ENCODE assay signal across 8 mouse cellular contexts in genomic region chr1:176712436-176712835, GRCm38 (mm10).
DNase-seq lines count a peak whose midpoint lies in the region; ATAC-seq lines count a peak whose summit lies in the region.

No protein-coding gene starts in this region.

- no peak overlapping the region for H3K4me2 ChIP-seq in neural tube, embryonic 11.5 days (ENCODE audit: low read depth)

- no peak overlapping the region for H3K9ac ChIP-seq in neural tube, embryonic 11.5 days (ENCODE audit: low read length)

- WGBS in neural tube, embryonic 11.5 days, result 51% methylated on average over 2 of the region's 2 CpGs

- H3K9me3 ChIP-seq in neural tube, embryonic 11.5 days (ENCODE audit: control insufficient read depth, low read length), result no peaks in the 10 kb centered on the region

- peak; percentile 31; the same call in 1 of the 2 replicates for ATAC-seq in neural tube, embryonic 11.5 days (ENCODE audit: insufficient read depth, low FRiP score, low TSS enrichment)

- DNase-seq in gastrocnemius, adult 18-20 months (ENCODE audit: low spot score), result peak; percentile 54
- DNase-seq in gastrocnemius, postnatal 10 days, result no peak
- DNase-seq in neural tube, embryonic 11.5 days (ENCODE audit: low spot score), result no peak
- no peak for DNase-seq in neural tube, embryonic 10.5 days (ENCODE audit: extremely low spot score, low spot score)
- peak; percentile 2 for DNase-seq in c-Kit-negative CD71-positive TER-119-positive erythroid progenitor cells, embryonic 14.5 days (ENCODE audit: low read depth, low spot score)
- DNase-seq in hindlimb bud, embryonic 11.5 days (ENCODE audit: extremely low spot score, low read depth, low spot score), result peak; percentile 39
- peak; percentile 72 for DNase-seq in retina, postnatal 1 day
- DNase-seq in ovary, postnatal 36 days (ENCODE audit: low spot score), result no peak

- no peak overlapping the region for H3K27ac ChIP-seq in neural tube, embryonic 11.5 days (ENCODE audit: low read depth, low read length)

- no peaks in the 10 kb centered on the region for H3K36me3 ChIP-seq in neural tube, embryonic 11.5 days (ENCODE audit: control insufficient read depth, insufficient read depth, low read length)

- H3K4me3 ChIP-seq in neural tube, embryonic 11.5 days (ENCODE audit: low read depth, low read length), result no peak overlapping the region

- no peaks in the 10 kb centered on the region for H3K4me1 ChIP-seq in neural tube, embryonic 11.5 days (ENCODE audit: control insufficient read depth, insufficient read depth, low read length)

- no peaks in the 10 kb centered on the region for H3K27me3 ChIP-seq in neural tube, embryonic 11.5 days (ENCODE audit: control insufficient read depth, insufficient read depth, low read length)

Comparison
In these comparisons a context has a peak if more than half of its experiments do, and no peak if none do; other contexts are left out.
1. DNase-seq: peak in gastrocnemius, adult 18-20 months (single experiment), c-Kit-negative CD71-positive TER-119-positive erythroid progenitor cells, embryonic 14.5 days (single experiment), hindlimb bud, embryonic 11.5 days (single experiment) and retina, postnatal 1 day (single experiment); none in gastrocnemius, postnatal 10 days (single experiment), neural tube, embryonic 11.5 days (single experiment), neural tube, embryonic 10.5 days (single experiment) and ovary, postnatal 36 days (single experiment).